Mouse (Mus musculus) liver, embryonic 13.5 days (tissue): ENCODE data around the gene Tgif1. TPM values are rescaled to one million over a fixed set of nuclear protein-coding genes. Genes with fewer than 3 reads are reported as not detected.

ENCODE experiments used
- ATAC-seq: fragments of 200-750 bp; cut with Nextera tagmentation; 2 replicates; pipeline ENCODE4 v1.8.0; 2017; ENCODE audit warnings: low read depth, mild to moderate bottlenecking, moderate number of reproducible peaks, moderate library complexity
- DNase-seq: peaks from one replicate; pipeline ENCODE4 v3.0.0; 2022
- H3K27ac ChIP-seq: fragments of 300-500 bp; sonication (generic); 2 replicates; pipeline ENCODE4 v1.5.1; 2015; ENCODE audit warnings: moderate library complexity, mild to moderate bottlenecking, inconsistent platforms
- H3K27me3 ChIP-seq: fragments of 300-500 bp; sonication (generic); 2 replicates; pipeline ENCODE4 v1.6.1; 2015; ENCODE audit warnings: mild to moderate bottlenecking, inconsistent platforms
- H3K36me3 ChIP-seq: fragments of 300-500 bp; sonication (generic); 2 replicates; pipeline ENCODE4 v1.6.1; 2015; ENCODE audit warnings: mild to moderate bottlenecking, inconsistent platforms
- H3K4me1 ChIP-seq: fragments of 300-500 bp; sonication (generic); replicated peaks from 2 replicates; pipeline ENCODE4 v1.6.1; 2015; ENCODE audit warnings: inconsistent platforms
- H3K4me2 ChIP-seq: fragments of 300-500 bp; sonication (generic); 2 replicates; pipeline ENCODE4 v1.6.1; 2015; ENCODE audit warnings: inconsistent platforms, mild to moderate bottlenecking, moderate library complexity
- H3K4me3 ChIP-seq: fragments of 300-500 bp; sonication (generic); replicated peaks from 2 replicates; pipeline ENCODE4 v1.5.1; 2015; ENCODE audit warnings: mild to moderate bottlenecking, inconsistent platforms
- H3K9ac ChIP-seq: fragments of 300-500 bp; sonication (generic); 2 replicates; pipeline ENCODE4 v1.6.1; 2015; ENCODE audit warnings: mild to moderate bottlenecking, inconsistent platforms
- H3K9me3 ChIP-seq: fragments of 300-500 bp; sonication (generic); replicated peaks from 2 replicates; pipeline ENCODE4 v1.6.1; 2016; ENCODE audit warnings: inconsistent platforms
- WGBS: fragments of 180-500 bp; shearing (Covaris S2); methylation state at CpG from one replicate; pipeline ENCODE4 v1.1.7; 2015; ENCODE audit not compliant: insufficient replicate concordance; 5-methylcytosine and 5-hydroxymethylcytosine counted together
- microRNA counts: library from miRNA; unstranded; fragments of <30 nt; microRNA quantifications from one replicate; lab custom pipeline; 2016
- microRNA-seq: library from miRNA; unstranded; fragments of <30 nt; microRNA quantifications from one replicate; pipeline ENCODE4, GENCODE M21; 2016
- polyA plus RNA-seq: library from polyadenylated mRNA; unstranded; fragments of >200 nt; fragmentation: Nextera tagmentation; extraction: Ambion mirVana; gene quantifications from 2 replicates; pipeline ENCODE4 v1.2.1, GENCODE M21; 2015

Tgif1 gene
- polyA plus RNA-seq, 1 experiment from 2014 or later = 8.9 TPM

DNA sequence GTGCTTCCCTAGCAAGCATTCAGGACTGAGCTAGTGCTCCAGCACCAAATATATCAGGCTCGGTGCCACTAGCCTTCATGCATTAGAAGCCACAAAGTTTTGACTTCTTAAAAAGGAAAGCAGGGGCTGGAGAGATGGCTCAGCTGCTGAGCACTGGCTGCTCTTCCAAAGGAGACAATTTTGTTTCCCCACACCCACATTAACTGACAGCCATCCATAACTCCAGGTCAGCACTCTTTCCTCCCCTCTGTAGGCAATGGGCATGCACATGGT, 55.6 kb downstream of the Tgif1 start:
- Histone ChIP-seq H3K9ac (no peak overlapping the region), H3K27ac (no peak overlapping the region), H3K4me1 (no peaks in the 10 kb centered on the region), H3K9me3 (no peaks in the 10 kb centered on the region), H3K4me3 (no peak overlapping the region), H3K27me3 (no peaks in the 10 kb centered on the region), H3K36me3 (no peaks in the 10 kb centered on the region), H3K4me2 (no peak overlapping the region)
- no peak for DNase-seq
- WGBS = 33% methylated on average over 1 of the region's 1 CpGs
- no peak for ATAC-seq

DNA sequence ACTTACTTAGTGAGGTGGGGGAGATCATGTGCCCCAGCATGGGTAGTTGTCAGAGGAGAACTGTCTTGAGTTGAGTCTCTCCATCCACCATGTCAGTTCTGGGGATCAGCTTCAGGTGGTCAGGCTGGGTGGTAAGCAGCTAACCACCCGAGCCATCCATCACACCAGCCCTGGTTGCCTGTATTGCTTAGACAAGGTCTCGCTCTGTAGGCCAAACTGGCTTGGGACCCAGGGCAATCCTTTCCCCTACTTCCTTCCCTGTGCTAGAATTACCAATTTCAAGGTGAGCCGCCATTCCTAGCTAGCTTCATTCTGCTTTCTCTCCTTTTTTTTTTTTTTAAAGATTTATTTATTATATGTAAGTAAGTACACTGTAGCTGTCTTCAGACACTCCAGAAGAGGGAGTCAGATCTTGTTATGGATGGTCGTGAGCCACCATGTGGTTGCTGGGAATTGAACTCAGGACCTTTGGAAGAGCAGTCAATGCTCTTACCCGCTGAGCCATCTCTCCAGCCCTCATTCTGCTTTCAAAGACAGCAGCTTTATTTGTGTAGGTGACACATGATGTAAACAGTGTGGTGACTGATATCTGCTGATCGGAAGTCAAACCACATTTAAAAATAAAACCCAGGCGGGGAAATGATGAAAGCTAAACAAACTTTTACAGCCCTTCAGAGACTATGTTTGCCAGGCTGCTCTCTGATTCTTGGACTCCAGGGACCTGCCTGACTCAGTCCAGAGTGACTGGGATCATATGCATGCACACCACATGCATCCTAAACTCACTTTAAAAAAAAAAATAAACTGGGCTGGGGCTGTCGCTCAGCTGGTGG, 56.2 kb downstream of the Tgif1 start:
- H3K36me3 ChIP-seq = no peaks in the 10 kb centered on the region
- H3K27me3 ChIP-seq = no peaks in the 10 kb centered on the region
- no peaks in the 10 kb centered on the region for H3K4me1 ChIP-seq
- no peak overlapping the region for H3K4me2 ChIP-seq
- no peak for DNase-seq
- H3K4me3 ChIP-seq = no peak overlapping the region
- H3K9ac ChIP-seq = no peak overlapping the region
- no peaks in the 10 kb centered on the region for H3K9me3 ChIP-seq
- no peak for ATAC-seq
- no peak overlapping the region for H3K27ac ChIP-seq
- 43% methylated on average over 8 of the region's 8 CpGs for WGBS

DNA sequence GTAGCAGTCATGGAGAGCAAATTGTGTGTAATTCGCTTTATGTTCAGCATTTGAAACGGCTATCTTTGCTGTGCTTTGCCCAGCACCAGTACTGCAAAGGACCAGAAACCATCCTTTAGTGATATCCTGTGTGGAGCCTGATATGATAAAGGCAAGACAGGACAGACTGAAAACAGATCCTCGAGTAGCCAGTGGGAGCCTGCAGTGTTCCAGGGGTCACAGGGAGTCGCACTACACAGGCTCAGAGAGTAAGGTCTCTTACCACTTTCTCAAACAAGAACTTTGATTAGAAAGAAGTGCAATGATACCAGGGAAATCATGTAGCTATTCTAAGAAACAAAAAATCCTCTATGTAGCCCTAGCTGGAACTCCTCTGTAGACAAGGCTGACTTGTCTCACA, 58.1 kb downstream of the Tgif1 start:
- Histone ChIP-seq H3K4me1 (no peaks in the 10 kb centered on the region), H3K27me3 (no peaks in the 10 kb centered on the region), H3K9ac (no peak overlapping the region), H3K36me3 (no peaks in the 10 kb centered on the region), H3K4me2 (no peak overlapping the region), H3K27ac (no peak overlapping the region), H3K4me3 (no peak overlapping the region), H3K9me3 (no peaks in the 10 kb centered on the region)
- ATAC-seq (no peak), DNase-seq (no peak)
- WGBS = 55% methylated on average over 4 of the region's 4 CpGs

DNA sequence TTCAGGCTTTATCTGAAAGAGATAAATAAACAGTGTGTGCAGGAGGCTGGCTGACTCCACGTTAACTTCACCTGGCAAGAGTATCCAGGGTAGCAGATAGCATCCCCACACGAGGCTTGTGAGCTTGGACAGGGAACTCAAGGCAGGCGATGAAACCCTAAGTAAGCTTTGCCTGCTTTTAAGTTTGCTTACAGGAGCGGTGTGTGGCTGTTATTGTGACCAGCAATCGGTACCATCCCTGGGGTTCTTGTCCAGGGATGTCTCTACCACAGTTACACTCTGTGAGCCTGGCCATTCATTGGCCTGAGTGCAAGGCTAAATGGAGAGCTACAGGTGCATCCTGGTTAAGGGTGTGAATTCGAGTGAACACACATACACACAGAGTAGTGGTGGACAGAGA, 58.6 kb downstream of the Tgif1 start:
- no peaks in the 10 kb centered on the region for H3K9me3 ChIP-seq
- ATAC-seq (no peak), DNase-seq (no peak)
- no peaks in the 10 kb centered on the region for H3K27me3 ChIP-seq
- 45% methylated on average over 6 of the region's 6 CpGs for WGBS
- no peak overlapping the region for H3K27ac ChIP-seq
- no peak overlapping the region for H3K9ac ChIP-seq
- H3K36me3 ChIP-seq = no peaks in the 10 kb centered on the region
- no peak overlapping the region for H3K4me3 ChIP-seq
- H3K4me1 ChIP-seq = no peaks in the 10 kb centered on the region
- H3K4me2 ChIP-seq = no peak overlapping the region

DNA sequence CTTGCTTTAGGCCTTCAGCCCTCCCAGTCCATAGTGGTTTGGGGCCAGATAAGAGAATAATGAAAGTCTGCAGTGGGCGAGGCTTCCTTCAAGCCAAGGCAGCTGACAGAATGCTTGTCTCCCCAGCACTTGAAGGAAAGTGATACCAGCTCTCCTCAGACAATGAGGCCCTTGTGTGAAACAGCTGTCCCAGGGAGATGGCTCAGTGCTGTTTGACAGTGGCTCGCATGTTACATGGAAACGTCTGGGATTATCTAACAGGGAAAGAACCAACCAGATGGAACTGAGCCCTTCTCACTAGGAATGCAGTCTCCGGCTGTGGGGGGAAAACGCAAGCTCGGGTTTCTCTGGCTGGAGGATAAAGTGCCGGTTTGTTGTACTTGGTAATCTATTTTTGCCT, 59.1 kb downstream of the Tgif1 start:
- ATAC-seq = no peak
- Histone ChIP-seq H3K4me1 (no peaks in the 10 kb centered on the region), H3K36me3 (no peaks in the 10 kb centered on the region), H3K27ac (no peak overlapping the region), H3K27me3 (no peaks in the 10 kb centered on the region), H3K9me3 (no peaks in the 10 kb centered on the region), H3K4me2 (no peak overlapping the region), H3K4me3 (no peak overlapping the region), H3K9ac (no peak overlapping the region)
- no peak for DNase-seq
- 29% methylated on average over 7 of the region's 7 CpGs for WGBS

MicroRNA genes within 50 kb of the gene (microRNA counts, 519-probe panel; counts per million panel counts)
- microRNA mmu-miR-1195 (lab: Ali Mortazavi, UCI) = 114 counts per million

Small RNAs within 50 kb of the gene (microRNA-seq; reads per million reads assigned to microRNA genes)
- gene Mir1195 = not detected

Other genes with a start within 250 kb of the Tgif1 start
- 1.7 and 2.1 TPM in 2 replicates for gene Myom1, start 149.1 kb upstream of the Tgif1 start, polyA plus RNA-seq
- 237 and 258 TPM in 2 replicates for gene Myl12a, start 149.3 kb upstream of the Tgif1 start, polyA plus RNA-seq